Mouse (Mus musculus) heart, postnatal 0 days (tissue): ENCODE results near the gene 3830406C13Rik.

Experiments used
- CTCF ChIP-seq: IDR thresholded peaks from 2 replicates; pipeline ENCODE4 v1.5.1; 2016; ENCODE audit warnings: antibody characterized with exemption, control low read depth, low read depth
- EP300 ChIP-seq: IDR thresholded peaks from 2 replicates; pipeline ENCODE4 v1.6.1; 2016; ENCODE audit warnings: antibody characterized with exemption, low read depth

- TF ChIP-seq CTCF (no peak), EP300 (no peak)
These were observed 63.1 kb downstream of the 3830406C13Rik start for GRCm38 (mm10) chr14:12346865-12347600.
